21 mouse cellular contexts compared by ENCODE assay signal in genomic region chr4:106148866-106149265, GRCm38 (mm10).
"Had no signal": no experiment of that assay in that cellular context is flagged by ENCODE, and none has a peak within 500 bp of the region (broad histone marks: within the 10 kb centered on the region; RNA-seq: fewer than 3 reads in every experiment).

No protein-coding gene starts in this region.

- H3K4me1 ChIP-seq: heart, embryonic 10.5 days; heart, embryonic 12.5 days; hindbrain, embryonic 13.5 days; hindbrain, embryonic 15.5 days; liver, embryonic 13.5 days; liver, embryonic 15.5 days had no signal

- H3K9me3 ChIP-seq: heart, embryonic 10.5 days; hindbrain, embryonic 15.5 days; kidney, embryonic 15.5 days; limb, embryonic 15.5 days; liver, embryonic 13.5 days; liver, embryonic 15.5 days had no signal

- H3K27me3 ChIP-seq: heart, embryonic 12.5 days; hindbrain, embryonic 13.5 days; hindbrain, embryonic 15.5 days; kidney, embryonic 15.5 days; limb, embryonic 15.5 days; liver, embryonic 13.5 days; liver, embryonic 15.5 days had no signal

- DNase-seq: gastrocnemius, adult 2 months; gastrocnemius, postnatal 10 days; gastrocnemius, postnatal 25 days; heart, adult 18-20 months; heart, postnatal 10 days; heart, postnatal 36 days; layer of hippocampus, adult 9-11 months; layer of hippocampus, postnatal 36 days; left cerebral cortex, postnatal 4 days; liver, embryonic 13.5 days had no signal

- H3K27ac ChIP-seq: gastrocnemius, adult 2 months; heart, embryonic 10.5 days; hindbrain, embryonic 13.5 days; hindbrain, embryonic 15.5 days; hindbrain, postnatal 0 days; kidney, embryonic 15.5 days; kidney, postnatal 0 days; limb, embryonic 15.5 days; liver, embryonic 13.5 days; liver, embryonic 15.5 days had no signal

- H3K36me3 ChIP-seq: heart, embryonic 10.5 days; heart, embryonic 12.5 days; hindbrain, embryonic 13.5 days; hindbrain, embryonic 15.5 days; kidney, embryonic 15.5 days; limb, embryonic 13.5 days; limb, embryonic 15.5 days; liver, embryonic 13.5 days; liver, embryonic 15.5 days had no signal

- H3K9ac ChIP-seq: heart, embryonic 12.5 days; hindbrain, embryonic 13.5 days; hindbrain, embryonic 15.5 days; kidney, embryonic 15.5 days; limb, embryonic 13.5 days; limb, embryonic 15.5 days; liver, embryonic 13.5 days; liver, embryonic 15.5 days had no signal

- H3K4me2 ChIP-seq: heart, embryonic 12.5 days; hindbrain, embryonic 13.5 days; hindbrain, embryonic 15.5 days; kidney, embryonic 15.5 days; limb, embryonic 13.5 days; limb, embryonic 15.5 days; liver, embryonic 13.5 days; liver, embryonic 15.5 days had no signal

- ATAC-seq: hindbrain, postnatal 0 days; intestine, embryonic 16.5 days had no signal

- H3K4me3 ChIP-seq: gastrocnemius, adult 2 months; heart, embryonic 10.5 days; heart, embryonic 12.5 days; hindbrain, embryonic 13.5 days; hindbrain, embryonic 15.5 days; kidney, embryonic 15.5 days; limb, embryonic 13.5 days; limb, embryonic 15.5 days; liver, embryonic 13.5 days; liver, embryonic 15.5 days had no signal
